Mouse (Mus musculus): ENCODE data around the gene Ptprd.

Gene Ptprd

DNA sequence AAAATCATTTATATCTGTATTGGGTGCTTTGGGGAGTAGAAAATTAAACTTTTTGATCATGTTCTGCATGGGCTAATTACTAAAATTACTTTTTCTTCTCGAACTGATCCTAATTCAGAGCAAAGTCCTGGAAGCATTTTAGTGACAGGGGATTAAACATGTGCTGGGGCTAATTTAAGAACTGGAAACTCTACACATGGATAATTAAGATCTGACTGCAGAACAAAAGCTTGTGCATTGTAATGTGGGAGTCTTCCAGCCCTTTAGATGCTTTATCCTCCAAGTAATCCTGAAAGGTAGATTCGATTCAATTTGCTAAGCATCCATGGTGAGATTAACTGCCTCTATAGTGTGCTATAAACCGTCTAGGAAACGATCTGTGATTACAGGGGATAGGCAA lies 2316.9 kb downstream of the Ptprd start:
- no peak for TF ChIP-seq POU5F1 (IDR thresholded peaks at IDR 0.05; ENCODE audit: borderline replicate concordance, low read length)
- TF ChIP-seq NANOG (IDR thresholded peaks at IDR 0.05; ENCODE audit: borderline replicate concordance, low read length), result no peak
- no peak for TF ChIP-seq CTCF (conservative IDR thresholded peaks at IDR 0.05; ENCODE audit: low read length)
- H3K4me3 ChIP-seq (replicated peaks; ENCODE audit: low read length), result no peak overlapping the region
- no peaks in the 10 kb centered on the region for H3K4me1 ChIP-seq (replicated peaks; ENCODE audit: low read depth, low read length)

More for the DNA sequence above, 2316.9 kb downstream of the Ptprd start:
- no peaks in the 10 kb centered on the region for H3K9me3 ChIP-seq (ENCODE audit: low read length)
- no peaks in the 10 kb centered on the region for H3K27me3 ChIP-seq (ENCODE audit: insufficient read depth, low read length)
- H3K36me3 ChIP-seq (ENCODE audit: insufficient read depth, low read length), result no peaks in the 10 kb centered on the region
